Mouse (Mus musculus): ENCODE data around the gene Abraxas1.
A peak's percentile ranks its signal among the peaks of the same experiment; 100 is the strongest.

Gene Abraxas1

DNA sequence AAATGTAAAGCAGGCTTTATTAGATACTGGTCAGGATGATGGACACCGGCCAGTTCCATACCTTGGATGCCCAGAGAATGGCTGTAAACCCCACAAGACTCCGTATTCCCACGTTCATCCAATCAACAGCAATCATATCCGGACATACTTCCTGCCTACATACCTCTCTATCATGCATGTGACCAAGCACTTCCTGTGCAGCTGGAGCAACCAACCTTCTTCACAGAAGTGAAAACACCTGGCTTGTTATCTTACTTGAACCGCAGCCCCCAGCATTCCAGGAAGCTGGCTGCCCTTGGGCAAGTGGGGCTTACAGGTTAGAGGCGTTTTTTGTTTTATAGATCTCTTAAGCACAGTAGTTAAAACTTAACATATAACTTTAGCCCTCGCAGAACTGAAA lies 2.1 kb upstream of the Abraxas1 start:
- DNase-seq (ENCODE audit: low read depth, low spot score): no peak

DNA sequence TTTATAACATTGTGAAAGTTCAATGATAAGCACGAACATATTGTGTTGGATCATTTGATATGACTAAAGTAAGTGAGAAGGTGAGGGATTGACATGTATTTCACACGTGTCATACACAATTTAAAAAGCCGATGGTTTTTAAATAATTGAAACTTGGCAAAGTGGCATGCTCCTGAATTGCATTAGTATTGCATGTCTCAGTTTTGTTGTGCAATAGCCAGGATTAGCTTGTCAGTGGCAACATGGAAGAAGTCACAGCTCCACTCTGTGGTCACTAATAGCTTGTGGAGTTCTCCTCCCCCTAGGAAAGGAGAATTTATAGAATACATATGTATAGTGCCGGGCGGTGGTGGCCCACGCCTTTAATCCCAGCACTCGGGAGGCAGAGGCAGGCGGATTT lies 610 bp upstream of the Abraxas1 start:
- no peak for DNase-seq (ENCODE audit: low read depth, low spot score)

DNA sequence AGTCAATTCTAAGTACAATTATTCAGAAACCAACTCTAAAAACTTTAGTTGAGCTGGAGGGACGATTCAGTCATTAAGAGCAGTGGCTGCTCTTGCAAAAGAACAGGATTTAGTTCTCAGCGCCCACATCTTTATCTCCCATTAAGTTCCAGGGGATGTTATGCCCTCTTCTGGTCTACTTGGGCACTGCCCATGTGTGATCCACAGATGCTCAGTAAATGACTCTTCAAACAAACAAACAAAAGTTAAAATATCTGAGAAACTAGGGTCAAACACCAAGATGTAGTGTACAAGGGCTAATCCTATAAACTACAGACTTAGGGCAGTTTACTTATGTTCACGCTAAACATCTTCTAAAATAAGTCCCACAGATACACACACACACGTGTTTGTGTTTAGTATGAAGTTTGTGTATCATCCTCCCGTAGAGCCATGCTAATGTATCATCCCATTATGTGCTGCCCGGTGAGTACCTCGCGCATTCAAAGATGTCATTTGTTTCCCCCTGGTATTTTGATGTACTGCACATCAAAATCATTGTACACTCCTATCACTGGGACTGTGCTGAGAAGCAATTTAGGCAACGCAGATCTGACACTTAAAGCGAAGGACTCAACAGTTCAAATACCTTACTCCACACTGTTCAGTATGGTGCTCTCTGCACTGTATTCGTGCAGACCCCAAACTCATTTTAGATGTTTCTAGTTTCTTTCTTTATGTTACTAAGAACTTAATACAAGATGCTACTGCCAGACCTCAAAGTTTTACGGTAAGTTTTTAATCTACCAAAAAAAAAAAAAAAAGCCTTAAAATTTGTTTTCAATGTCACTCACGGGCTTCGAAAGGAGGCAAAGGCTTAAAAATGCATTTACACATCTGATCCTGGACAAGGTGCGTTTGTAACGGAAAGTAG lies 941 bp downstream of the Abraxas1 start:
- DNase-seq (ENCODE audit: low read depth, low spot score): peak; percentile 67

DNA sequence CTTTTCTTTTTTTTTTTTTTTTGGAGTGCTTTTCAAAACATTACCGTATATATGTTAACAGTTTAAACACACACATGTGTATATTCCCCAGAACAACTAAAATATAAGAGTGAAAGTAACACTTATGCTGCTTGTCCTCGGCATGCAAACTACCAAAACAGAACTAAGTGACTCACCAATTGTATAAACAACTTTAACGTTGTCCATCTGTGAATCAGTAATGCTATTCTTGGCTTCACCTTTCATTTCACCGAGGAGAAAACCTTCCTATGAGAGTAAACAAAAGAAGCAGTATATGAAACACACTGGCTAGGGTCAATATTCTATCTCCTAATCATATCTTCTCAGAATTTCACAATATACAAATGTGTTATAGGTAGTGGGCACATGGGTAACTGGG lies 2.4 kb downstream of the Abraxas1 start:
- no peak for DNase-seq (ENCODE audit: low read depth, low spot score)

DNA sequence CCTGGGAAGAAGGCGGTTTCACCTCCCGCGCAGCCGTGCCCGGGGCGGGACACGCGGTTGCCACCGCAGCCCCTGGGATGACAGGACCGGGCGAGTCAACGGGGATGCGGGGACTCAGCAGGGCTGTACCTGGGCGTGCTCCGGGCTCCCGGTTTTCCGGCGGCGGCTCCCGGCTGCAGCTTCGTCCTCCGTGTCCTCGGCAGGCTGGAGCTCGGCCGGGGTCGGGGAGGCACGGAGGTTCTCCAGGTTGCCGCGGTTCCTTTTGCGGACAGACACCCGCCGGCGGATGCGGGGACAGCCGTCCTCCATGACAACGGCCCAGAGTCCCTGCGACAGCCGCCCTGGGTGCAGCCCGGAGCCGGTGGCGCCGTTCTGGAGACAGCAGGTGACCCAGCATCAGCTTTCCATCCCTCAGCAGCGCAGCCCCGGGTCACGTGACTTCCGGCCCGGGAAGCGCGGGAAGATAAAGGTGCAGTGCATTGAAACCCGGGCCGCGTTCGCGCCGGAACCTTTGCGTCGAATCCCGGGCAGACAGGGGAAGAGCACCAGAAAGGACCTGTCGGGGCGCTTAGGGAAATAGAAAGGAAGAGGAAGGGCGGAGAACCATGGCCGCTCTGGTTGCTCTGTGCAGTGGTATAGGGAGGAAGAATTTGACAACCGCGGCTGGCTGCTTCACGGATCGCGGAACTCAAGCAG lies 22.5 kb downstream of the Abraxas1 start, which contains the start of the genes Helq and Mrps18c:
Gene Helq, minus strand, starts transcription at position 434 of the 696 bp plus-strand sequence.
Gene Mrps18c, plus strand, starts transcription at position 463 of the 696 bp plus-strand sequence.
- DNase-seq (ENCODE audit: low read depth, low spot score): peak; percentile 96

DNA sequence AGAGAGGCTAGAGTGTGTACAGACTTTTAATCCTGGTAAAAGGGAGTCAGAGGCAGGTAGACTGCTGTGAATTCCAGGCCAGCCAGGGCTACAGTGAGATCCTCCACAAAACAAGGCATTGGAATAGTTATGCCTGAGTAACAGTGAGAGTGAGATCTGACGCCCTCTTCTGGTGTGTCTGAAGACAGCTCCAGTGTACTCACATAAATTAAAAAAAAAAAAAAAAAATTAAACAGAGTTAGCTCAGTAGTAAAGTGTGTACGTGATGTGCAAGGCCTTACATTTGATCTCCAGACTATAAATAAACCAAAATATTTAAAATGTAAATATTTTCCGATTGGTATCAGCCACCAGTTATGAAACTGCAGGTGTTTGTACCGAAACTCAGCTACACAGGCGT lies 26.7 kb downstream of the Abraxas1 start:
- DNase-seq (ENCODE audit: low read depth, low spot score): no peak

DNA sequence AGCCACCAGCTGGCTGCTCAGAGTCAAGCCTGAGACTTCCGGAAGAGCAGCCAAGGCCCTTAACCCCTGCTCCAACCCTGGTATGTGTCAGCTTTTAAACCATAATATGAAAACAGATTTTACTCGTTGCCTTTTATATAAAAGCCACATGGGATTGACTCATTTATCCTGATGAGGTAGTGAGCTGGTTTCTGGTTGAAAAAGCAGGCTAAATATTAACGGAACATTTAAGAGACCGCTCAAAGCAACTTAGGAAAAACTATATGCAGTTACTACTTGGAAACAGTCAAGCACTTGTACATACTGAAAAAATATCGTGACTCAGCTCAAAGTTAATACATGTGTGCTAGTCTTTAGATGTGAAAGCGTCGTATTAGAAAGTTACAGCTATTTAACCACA lies 28.5 kb downstream of the Abraxas1 start:
- no peak for DNase-seq (ENCODE audit: low read depth, low spot score)

DNA sequence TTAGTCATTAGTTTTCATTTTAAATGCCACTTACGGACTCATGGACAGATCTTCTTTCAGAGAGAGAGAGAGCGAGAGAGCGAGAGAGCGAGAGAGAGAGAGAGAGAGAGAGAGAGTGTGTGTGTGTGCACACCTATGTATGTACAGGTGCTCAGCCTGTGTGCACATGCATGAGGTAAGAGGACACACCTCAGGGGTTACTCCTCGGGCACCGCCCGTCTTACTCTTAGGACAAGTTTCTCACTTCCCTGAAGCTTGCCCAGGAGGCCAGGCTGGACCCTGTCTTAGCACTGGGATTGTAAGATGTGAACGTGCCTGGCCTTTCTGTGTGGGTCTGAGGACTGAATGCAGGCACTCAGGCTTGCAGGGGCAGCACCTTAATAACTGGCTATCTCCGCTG lies 33.2 kb downstream of the Abraxas1 start:
- DNase-seq (ENCODE audit: low read depth, low spot score): no peak

DNA sequence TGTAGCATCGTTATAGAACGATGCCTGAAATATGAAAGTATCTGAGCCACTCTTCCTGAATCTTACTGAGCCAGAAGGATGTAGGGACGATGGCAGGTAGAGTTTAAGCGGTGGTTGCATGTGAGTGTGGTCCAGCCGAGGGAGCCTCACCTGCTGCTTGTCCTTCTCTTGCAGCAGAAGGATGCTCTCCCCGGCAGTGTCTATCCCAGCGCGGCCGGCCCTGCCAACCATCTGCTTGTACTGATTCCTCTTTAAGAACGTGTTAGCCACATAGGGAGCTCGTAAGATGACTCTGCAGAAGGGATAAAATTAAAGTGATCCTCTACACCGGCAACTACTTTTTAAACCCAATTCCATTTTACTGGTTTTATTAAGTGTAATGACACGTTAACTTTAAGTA lies 41.8 kb downstream of the Abraxas1 start:
- no peak for DNase-seq (ENCODE audit: low read depth, low spot score)

DNA sequence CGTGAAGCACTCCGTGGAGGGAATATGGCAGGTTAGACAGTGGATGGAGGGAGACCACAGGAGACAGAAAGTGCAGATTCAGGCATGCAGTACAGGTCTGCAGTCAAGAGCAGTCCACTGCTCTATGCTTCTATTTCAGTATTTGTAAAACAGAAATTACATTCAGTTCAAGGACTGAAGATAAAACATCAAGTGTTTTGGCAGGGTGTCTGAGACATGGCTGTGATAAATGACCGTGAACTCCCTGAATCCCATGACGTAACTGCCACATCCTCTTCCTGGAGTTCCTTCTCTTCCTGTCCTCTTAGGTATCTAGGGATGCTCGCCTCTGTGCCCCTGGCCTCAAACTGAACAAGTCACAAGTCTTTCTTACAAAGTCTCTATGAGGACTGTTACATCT lies 43.9 kb downstream of the Abraxas1 start:
- DNase-seq (ENCODE audit: low read depth, low spot score): no peak

DNA sequence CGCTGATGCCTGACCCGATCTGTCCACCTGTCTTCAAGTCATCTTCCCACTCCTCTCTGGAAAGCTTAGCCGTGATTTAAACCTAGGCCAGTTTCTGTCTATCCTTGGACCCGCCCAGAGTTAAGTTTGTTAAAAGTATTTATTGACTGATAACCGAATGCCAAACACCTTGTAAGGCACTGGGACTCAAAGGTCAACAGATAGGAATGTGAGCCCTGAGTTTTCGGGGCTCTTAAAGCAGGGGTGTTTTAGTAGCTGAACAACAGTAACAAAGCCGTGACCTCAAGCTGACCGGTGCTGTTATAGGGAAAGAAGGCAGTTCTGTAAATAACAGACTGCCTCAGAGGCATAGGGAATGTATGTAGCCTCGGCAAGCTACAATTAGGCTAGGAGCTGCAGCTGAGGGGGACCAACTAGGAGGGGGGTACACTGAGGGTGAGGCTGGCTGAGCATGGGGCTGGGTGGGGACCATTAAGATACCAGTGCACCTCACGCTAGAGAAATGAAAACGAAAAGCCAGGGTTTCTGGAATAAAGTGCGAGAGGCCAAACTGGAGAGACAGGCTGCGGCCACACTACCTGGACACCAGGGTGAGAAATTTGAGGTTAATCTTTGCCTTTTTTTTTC lies 44.9 kb downstream of the Abraxas1 start:
- no peak for DNase-seq (ENCODE audit: low read depth, low spot score)

DNA sequence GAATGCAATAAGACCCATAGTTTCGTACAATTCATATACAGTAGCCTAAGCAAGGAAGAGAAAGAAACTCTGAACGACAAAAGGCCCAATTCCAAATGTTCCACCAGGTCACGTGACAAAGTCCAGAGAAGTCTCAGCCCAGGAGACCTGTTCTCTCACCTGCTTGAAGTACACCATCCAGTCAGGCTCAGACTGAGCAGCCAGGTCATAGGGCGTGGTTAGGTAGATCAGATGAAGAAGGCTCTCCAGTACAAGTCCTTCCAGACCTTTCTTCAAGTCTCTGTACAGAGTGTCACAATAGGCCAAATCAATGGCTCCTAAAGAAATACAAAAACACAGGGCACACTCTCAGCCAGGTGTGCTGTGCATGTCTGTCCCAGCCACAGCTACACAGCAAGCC lies 49.2 kb downstream of the Abraxas1 start:
- DNase-seq (ENCODE audit: low read depth, low spot score): no peak

DNA sequence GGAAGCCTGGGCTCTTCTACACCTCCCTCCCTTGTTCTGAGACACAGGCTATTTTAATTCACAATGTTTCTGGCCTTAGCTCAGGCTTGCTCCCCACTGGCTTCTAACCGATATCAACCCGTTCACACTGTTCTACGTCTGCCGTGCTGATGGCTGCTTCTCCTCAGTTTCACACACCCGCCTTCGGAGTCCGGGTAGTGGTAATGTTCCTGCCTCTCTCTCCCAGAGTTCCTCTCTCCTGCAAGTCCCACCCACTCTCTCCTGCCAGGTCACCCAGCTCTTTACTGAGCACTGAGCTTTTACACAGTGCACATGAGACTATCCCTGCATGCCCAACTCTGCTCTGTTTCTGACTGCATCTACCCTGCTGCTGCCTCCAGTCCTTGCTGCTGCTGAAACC lies 54.7 kb downstream of the Abraxas1 start:
- peak; percentile 83 for DNase-seq (ENCODE audit: low read depth, low spot score)

DNA sequence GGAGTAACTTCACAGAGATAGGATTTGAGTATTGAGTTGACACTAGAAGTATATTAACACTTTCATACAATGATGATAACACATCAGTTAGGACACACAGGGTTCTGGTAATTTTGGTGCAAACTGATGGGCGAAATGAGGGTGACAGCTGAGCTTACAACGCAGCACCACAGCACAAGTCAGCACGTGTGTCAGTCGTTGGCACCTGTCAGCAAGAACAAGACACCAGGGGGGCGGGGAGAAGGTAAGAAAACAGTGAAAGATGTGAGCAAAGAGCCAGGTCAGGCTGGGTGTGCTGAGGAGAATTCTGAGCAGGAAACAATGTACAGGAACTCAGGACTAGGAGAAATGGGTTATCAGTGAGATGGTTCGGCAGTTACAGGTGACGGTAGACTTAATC lies 59.0 kb downstream of the Abraxas1 start:
- DNase-seq (ENCODE audit: low read depth, low spot score): no peak

DNA sequence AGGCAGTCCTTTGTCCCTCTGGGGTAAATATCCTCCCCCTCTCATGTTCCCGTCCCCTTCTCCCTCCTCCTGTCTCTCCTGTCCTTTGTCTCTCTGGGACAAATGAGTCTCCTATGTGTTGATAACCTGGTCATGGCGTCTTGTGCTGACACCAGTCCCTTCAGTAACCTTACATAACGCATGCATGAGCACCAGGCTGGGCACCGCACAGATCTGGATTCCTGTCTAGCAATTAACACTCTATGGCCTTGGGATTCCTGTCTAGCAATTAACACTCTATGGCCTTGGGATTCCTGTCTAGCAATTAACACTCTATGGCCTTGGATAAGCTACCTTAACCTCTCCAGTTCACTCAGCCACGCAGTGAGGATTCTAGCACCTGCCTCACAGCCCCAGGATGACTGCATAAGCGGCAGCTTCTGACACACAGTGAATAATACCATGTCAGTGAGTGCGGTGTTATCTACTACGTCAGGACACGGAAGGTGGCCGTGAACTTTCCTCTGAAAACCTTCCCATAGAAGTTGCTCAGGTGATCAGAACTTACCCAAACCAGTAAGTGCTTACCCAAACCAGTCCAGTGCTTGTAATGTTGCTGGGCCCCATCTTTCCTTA lies 60.6 kb downstream of the Abraxas1 start:
- no peak for DNase-seq (ENCODE audit: low read depth, low spot score)

DNA sequence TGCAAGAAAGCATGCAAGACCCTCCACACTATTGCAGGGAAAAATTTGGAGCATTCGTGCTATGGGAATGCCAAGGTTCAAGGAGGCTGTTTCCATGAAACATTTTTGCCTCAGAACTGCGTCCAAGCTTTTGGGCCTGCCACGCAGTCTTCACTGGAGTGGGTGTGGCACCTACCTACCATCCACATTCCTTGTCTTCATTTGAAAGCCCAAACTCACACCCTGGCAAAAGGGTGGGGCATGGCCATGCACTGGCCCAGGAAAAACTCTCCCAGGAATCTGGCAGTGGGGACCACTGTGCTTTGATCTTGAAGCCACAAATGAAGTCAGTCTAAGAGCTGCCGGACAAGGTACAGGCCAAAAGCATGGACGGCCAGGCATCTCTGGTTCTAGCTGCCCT lies 62.6 kb downstream of the Abraxas1 start:
- DNase-seq (ENCODE audit: low read depth, low spot score): peak; percentile 54

Data from R1 (cell line).